Mouse (Mus musculus) E14TG2a.4 (cell line): Measurements from ENCODE around the gene Pdzd2.

Experiments used
- H3K27me3 ChIP-seq: 2 replicates; pipeline ENCODE4 v1.6.1; 2014; ENCODE audit warnings: low read length, control low read depth; ENCODE audit not compliant: insufficient read depth
- H3K36me3 ChIP-seq: 2 replicates; pipeline ENCODE4 v1.6.1; 2014; ENCODE audit warnings: low read length, control low read depth; ENCODE audit not compliant: insufficient read depth
- H3K4me1 ChIP-seq: replicated peaks from 2 replicates; pipeline ENCODE4 v1.6.1; 2014; ENCODE audit warnings: low read depth, low read length, control low read depth
- H3K4me3 ChIP-seq: replicated peaks from 2 replicates; pipeline ENCODE4 v1.5.1; 2014; ENCODE audit warnings: mild to moderate bottlenecking, low read length
- H3K9me3 ChIP-seq: 2 replicates; pipeline ENCODE4 v1.6.1; 2014; ENCODE audit warnings: low read length, control low read depth
- CTCF ChIP-seq: conservative IDR thresholded peaks from 2 replicates; pipeline ENCODE4 v1.5.1; 2014; ENCODE audit warnings: low read length
- NANOG ChIP-seq: IDR thresholded peaks from 2 replicates; pipeline ENCODE4 v1.6.1; 2014; ENCODE audit warnings: borderline replicate concordance, low read length, mixed read lengths
- POU5F1 ChIP-seq: IDR thresholded peaks from 2 replicates; pipeline ENCODE4 v1.6.1; 2014; ENCODE audit warnings: low read length, borderline replicate concordance

Pdzd2 gene

GRCm38 (mm10) chr15:12334381-12334780 is 405.3 kb downstream of the Pdzd2 start:
- no peak overlapping the region for H3K4me3 ChIP-seq
- no peaks in the 10 kb centered on the region for H3K27me3 ChIP-seq
- peaks cover 54% of the 10 kb centered on the region for H3K4me1 ChIP-seq
- H3K9me3 ChIP-seq = no peaks in the 10 kb centered on the region
- peaks cover 12% of the 10 kb centered on the region for H3K36me3 ChIP-seq
- no peak for TF ChIP-seq NANOG
- TF ChIP-seq CTCF = no peak
- TF ChIP-seq POU5F1 = no peak

- Histone ChIP-seq H3K36me3 (peaks cover 20% of the 10 kb centered on the region), H3K4me3 (no peak overlapping the region), H3K9me3 (no peaks in the 10 kb centered on the region), H3K27me3 (no peaks in the 10 kb centered on the region), H3K4me1 (peaks cover 59% of the 10 kb centered on the region)
- TF ChIP-seq CTCF = no peak
- TF ChIP-seq NANOG = no peak
- TF ChIP-seq POU5F1 = no peak
These were observed 408.4 kb downstream of the Pdzd2 start for GRCm38 (mm10) chr15:12331300-12331699.

- Histone ChIP-seq H3K4me1 (peaks cover 60% of the 10 kb centered on the region), H3K36me3 (peaks cover 24% of the 10 kb centered on the region), H3K9me3 (no peaks in the 10 kb centered on the region), H3K4me3 (no peak overlapping the region), H3K27me3 (no peaks in the 10 kb centered on the region)
- TF ChIP-seq NANOG (no peak), CTCF (no peak), POU5F1 (no peak)
These were observed 408.8 kb downstream of the Pdzd2 start for GRCm38 (mm10) chr15:12330892-12331291.

GRCm38 (mm10) chr15:12330389-12330788 is 409.3 kb downstream of the Pdzd2 start:
- Histone ChIP-seq H3K27me3 (no peaks in the 10 kb centered on the region), H3K9me3 (no peaks in the 10 kb centered on the region), H3K36me3 (peaks cover 29% of the 10 kb centered on the region), H3K4me1 (peaks cover 63% of the 10 kb centered on the region), H3K4me3 (no peak overlapping the region)
- TF ChIP-seq NANOG (no peak), POU5F1 (no peak), CTCF (no peak)

- Histone ChIP-seq H3K4me3 (0 out of 2 replicates have a peak overlapping the region, but pooled peaks have one; percentile 1), H3K9me3 (no peaks in the 10 kb centered on the region), H3K36me3 (peaks cover 31% of the 10 kb centered on the region), H3K4me1 (peaks cover 54% of the 10 kb centered on the region), H3K27me3 (peaks cover 7% of the 10 kb centered on the region)
- TF ChIP-seq NANOG (no peak), CTCF (no peak)
These were observed 415.4 kb downstream of the Pdzd2 start for GRCm38 (mm10) chr15:12324326-12324725.

- Histone ChIP-seq H3K27me3 (peaks cover 13% of the 10 kb centered on the region), H3K36me3 (peaks cover 29% of the 10 kb centered on the region), H3K9me3 (no peaks in the 10 kb centered on the region), H3K4me3 (peak overlapping the region; percentile 99), H3K4me1 (peaks cover 46% of the 10 kb centered on the region)
- no peak for TF ChIP-seq CTCF
- no peak for TF ChIP-seq NANOG
- TF ChIP-seq POU5F1 = no peak
These were observed 416.9 kb downstream of the Pdzd2 start for GRCm38 (mm10) chr15:12322676-12323402.

GRCm38 (mm10) chr15:12321788-12322621 is 417.7 kb downstream of the Pdzd2 start, which contains the start of gene 1810049J17Rik:
Gene 1810049J17Rik (minus strand): TSS chr15:12321899.
- H3K36me3 ChIP-seq = peaks cover 22% of the 10 kb centered on the region
- H3K4me3 ChIP-seq = peak within 1 kb of the TSS; percentile 99
- H3K4me1 ChIP-seq = peaks cover 43% of the 10 kb centered on the region
- no peak for TF ChIP-seq CTCF
- TF ChIP-seq POU5F1 = 0 out of 2 replicates have a peak, but pooled peaks have one; percentile 24
- H3K27me3 ChIP-seq = peaks cover 13% of the 10 kb centered on the region
- H3K9me3 ChIP-seq = no peaks in the 10 kb centered on the region

- no peaks in the 10 kb centered on the region for H3K9me3 ChIP-seq
- TF ChIP-seq NANOG (no peak), CTCF (no peak), POU5F1 (no peak)
- peak within 1 kb of the TSS; percentile 99 for H3K4me3 ChIP-seq
- peaks cover 13% of the 10 kb centered on the region for H3K27me3 ChIP-seq
- peaks cover 21% of the 10 kb centered on the region for H3K36me3 ChIP-seq
- peaks cover 40% of the 10 kb centered on the region for H3K4me1 ChIP-seq
These were observed 418.5 kb downstream of the Pdzd2 start, which contains the start of gene Golph3 for GRCm38 (mm10) chr15:12321091-12321787. Gene Golph3 (plus strand): TSS chr15:12321450.
